Mouse (Mus musculus): ENCODE measurements around the gene Jade3. TPM values are rescaled to one million over a fixed set of nuclear protein-coding genes. Genes with fewer than 3 reads are reported as not detected.
A peak's percentile ranks its signal among the peaks of the same experiment; 100 is the strongest.

Gene Jade3
- total and polyA plus RNA-seq, 2 experiments from 2014 or later, result 2.3 to 4.9 TPM

DNA sequence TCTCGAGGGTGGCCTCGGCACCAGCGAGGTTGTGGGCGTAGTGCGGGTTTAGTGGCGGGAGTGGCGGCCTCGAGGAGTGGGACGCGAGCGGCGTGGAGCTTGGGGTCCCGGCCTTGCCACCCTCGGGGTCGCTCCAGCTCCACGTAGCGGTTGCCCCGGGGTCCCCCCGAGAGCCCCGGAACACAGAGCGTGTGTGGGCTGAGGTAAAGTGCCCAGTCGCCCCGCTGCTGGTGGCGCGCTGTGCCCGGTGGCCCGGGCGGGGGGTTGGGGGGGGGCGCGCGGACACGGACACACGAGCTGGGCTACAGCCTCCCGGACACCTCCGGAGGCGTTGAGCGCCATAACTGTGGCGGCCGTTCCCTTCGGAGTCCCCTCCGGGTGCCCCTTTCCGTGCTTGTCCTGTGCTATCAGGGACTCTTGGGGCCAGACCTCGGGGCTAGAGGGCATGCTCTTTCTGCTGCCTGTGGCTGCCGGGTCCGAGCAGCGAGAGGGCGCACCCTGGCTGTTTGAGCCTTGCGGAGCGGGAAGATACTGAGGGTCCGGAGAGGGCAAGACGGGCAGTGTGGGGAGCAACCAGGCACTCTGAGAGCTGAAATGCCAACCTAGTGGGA, 456 bp downstream of the Jade3 start:
- no peak; the same call in none of the 2 replicates for ATAC-seq
- no peaks in the 10 kb centered on the region for H3K4me1 ChIP-seq (ENCODE audit: insufficient read depth, low read length)
- peak; percentile 21 for DNase-seq (ENCODE audit: low spot score)
- H3K9me3 ChIP-seq (ENCODE audit: low read length), result no peaks in the 10 kb centered on the region
- WGBS, result 29% methylated on average over 41 of the region's 51 CpGs
- peak overlapping the region; percentile 83 for H3K27ac ChIP-seq
- peak overlapping the region; percentile 60 for H3K9ac ChIP-seq (replicated peaks; ENCODE audit: low read length)
- peak; percentile 36; the same call in 1 of the 2 replicates for TF ChIP-seq CTCF (IDR thresholded peaks at IDR 0.05; ENCODE audit: low read depth)
- peak overlapping the region; percentile 63 for H3K4me3 ChIP-seq (ENCODE audit: low read length)
- no peaks in the 10 kb centered on the region for H3K27me3 ChIP-seq (ENCODE audit: insufficient read depth, low read length)
- H3K4me2 ChIP-seq (ENCODE audit: low read depth, low read length), result peak overlapping the region; percentile 56
- no peaks in the 10 kb centered on the region for H3K36me3 ChIP-seq (ENCODE audit: insufficient read depth, low read length)

DNA sequence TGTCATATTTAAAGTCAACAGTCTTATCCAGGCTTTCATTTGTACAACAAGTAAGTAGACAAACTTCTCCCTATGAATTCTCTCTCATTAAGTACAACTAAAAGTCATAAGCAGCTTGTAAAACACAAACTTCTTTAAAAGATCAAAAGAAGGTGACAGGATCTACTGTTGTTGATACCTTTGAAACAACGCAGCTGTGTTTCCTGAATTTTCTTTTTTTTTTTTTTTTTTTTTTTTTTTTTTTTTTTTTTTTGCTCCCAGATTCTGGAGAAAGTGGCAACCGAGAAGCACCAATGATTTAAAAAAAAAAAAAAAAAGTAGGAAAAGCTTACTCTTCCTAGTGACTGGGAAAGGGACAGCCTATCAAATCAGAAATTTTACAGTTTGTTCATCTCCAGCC, 57.7 kb downstream of the Jade3 start:
- WGBS, result 78% methylated on average over 2 of the region's 2 CpGs
- no peak for ATAC-seq

DNA sequence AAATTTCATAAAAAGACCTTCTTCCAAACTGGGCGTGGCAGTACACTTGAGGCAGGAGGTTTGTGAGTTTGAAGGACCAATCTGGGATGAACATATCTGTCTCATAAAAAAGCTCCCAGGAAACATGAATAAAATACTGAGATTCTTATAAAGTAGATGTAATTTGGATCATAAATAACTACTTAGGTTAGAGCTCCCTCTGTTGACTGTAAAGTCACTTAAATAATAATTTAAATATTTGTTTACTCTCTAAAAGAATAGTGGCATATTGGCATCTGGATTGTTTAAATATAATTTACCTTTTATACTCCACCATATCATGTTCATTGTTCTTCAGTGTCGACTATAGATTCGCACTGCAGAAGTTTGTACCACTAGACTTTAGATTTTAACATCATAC, 72.2 kb downstream of the Jade3 start:
- TF ChIP-seq CTCF (IDR thresholded peaks at IDR 0.05; ENCODE audit: low read depth), result 0 out of 2 replicates have a peak, but pooled peaks have one; percentile 4
- Histone ChIP-seq H3K9ac (replicated peaks; ENCODE audit: low read length) (no peak overlapping the region), H3K4me2 (ENCODE audit: low read depth, low read length) (no peak overlapping the region), H3K27me3 (ENCODE audit: insufficient read depth, low read length) (no peaks in the 10 kb centered on the region), H3K4me1 (ENCODE audit: insufficient read depth, low read length) (no peaks in the 10 kb centered on the region), H3K9me3 (ENCODE audit: low read length) (no peaks in the 10 kb centered on the region), H3K36me3 (ENCODE audit: insufficient read depth, low read length) (peaks cover 4% of the 10 kb centered on the region; the same call in 1 of the 2 replicates), H3K4me3 (ENCODE audit: low read length) (no peak overlapping the region), H3K27ac (no peak overlapping the region)
- peak; percentile 8 for DNase-seq (ENCODE audit: low spot score)
- 84% methylated on average over 3 of the region's 3 CpGs for WGBS
- ATAC-seq, result no peak

More for the DNA sequence above, 57.7 kb downstream of the Jade3 start:
- Histone ChIP-seq H3K4me2 (ENCODE audit: low read depth, low read length) (no peak overlapping the region), H3K9ac (replicated peaks; ENCODE audit: low read length) (no peak overlapping the region), H3K36me3 (ENCODE audit: insufficient read depth, low read length) (no peaks in the 10 kb centered on the region), H3K4me3 (ENCODE audit: low read length) (no peak overlapping the region), H3K27ac (no peak overlapping the region), H3K27me3 (ENCODE audit: insufficient read depth, low read length) (no peaks in the 10 kb centered on the region), H3K9me3 (ENCODE audit: low read length) (no peaks in the 10 kb centered on the region), H3K4me1 (ENCODE audit: insufficient read depth, low read length) (no peaks in the 10 kb centered on the region)
- no peak for TF ChIP-seq CTCF (IDR thresholded peaks at IDR 0.05; ENCODE audit: low read depth)
- no peak for DNase-seq (ENCODE audit: low spot score)

DNA sequence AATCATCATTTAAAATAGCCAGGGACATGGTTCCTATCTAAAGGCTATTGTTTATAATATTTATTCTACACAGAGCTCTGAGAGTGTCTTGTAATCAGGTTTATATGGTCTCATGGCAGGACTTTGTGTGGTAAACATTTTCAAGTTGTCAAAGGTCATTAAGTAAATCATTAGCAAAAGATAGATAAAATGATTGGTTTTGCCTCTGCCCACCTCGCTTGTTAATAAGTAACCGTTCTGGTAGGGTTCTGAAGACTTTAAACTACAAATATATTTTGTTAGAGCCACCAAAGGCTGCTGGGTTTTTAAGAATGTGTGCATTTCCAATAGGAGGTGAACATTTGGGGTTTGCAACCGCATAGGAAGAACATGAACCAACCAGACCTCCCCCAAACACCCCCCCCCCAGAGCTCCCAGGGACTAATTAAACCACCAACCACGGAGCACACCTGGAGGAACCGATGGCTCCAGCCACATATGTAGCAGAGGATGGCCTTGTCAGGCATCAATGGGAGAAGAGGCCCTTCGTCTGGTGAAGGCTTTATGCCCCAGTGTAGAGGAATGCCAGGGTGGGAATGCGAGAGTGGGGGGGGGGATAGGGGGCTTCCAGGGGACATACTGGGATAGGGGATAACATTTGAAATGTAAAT, 94.9 kb downstream of the Jade3 start:
- no peak for DNase-seq (ENCODE audit: low spot score)
- Histone ChIP-seq H3K4me2 (ENCODE audit: low read depth, low read length) (no peak overlapping the region), H3K36me3 (ENCODE audit: insufficient read depth, low read length) (no peaks in the 10 kb centered on the region), H3K9me3 (ENCODE audit: low read length) (no peaks in the 10 kb centered on the region), H3K4me1 (ENCODE audit: insufficient read depth, low read length) (no peaks in the 10 kb centered on the region), H3K4me3 (ENCODE audit: low read length) (no peak overlapping the region), H3K9ac (replicated peaks; ENCODE audit: low read length) (no peak overlapping the region), H3K27me3 (ENCODE audit: insufficient read depth, low read length) (no peaks in the 10 kb centered on the region), H3K27ac (no peak overlapping the region)
- 85% methylated on average over 7 of the region's 7 CpGs for WGBS
- no peak for TF ChIP-seq CTCF (IDR thresholded peaks at IDR 0.05; ENCODE audit: low read depth)
- ATAC-seq, result no peak

DNA sequence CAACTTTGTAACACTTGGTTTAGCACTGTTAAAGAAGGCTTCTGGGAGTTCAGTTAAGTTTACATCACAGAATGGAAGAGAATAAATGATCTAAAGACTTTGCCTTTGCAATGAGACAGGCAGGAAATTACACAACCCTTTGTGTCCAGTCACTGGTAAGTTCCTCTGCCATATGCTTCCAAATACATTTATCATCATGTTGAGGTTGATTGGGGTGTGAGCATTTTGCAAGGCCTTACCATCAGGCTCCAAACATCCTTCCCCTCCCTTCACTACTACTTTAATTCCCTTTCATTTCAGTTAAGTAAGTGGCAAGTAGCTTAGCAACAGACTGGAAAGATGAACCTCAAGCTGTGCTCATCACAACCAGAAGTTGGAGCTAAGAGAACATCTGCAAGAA, 96.1 kb downstream of the Jade3 start:
- no peak overlapping the region for H3K4me2 ChIP-seq (ENCODE audit: low read depth, low read length)
- no peaks in the 10 kb centered on the region for H3K4me1 ChIP-seq (ENCODE audit: insufficient read depth, low read length)
- no peak overlapping the region for H3K4me3 ChIP-seq (ENCODE audit: low read length)
- no peak overlapping the region for H3K27ac ChIP-seq
- no peaks in the 10 kb centered on the region for H3K36me3 ChIP-seq (ENCODE audit: insufficient read depth, low read length)
- ATAC-seq (no peak), DNase-seq (ENCODE audit: low spot score) (no peak)
- no peaks in the 10 kb centered on the region for H3K9me3 ChIP-seq (ENCODE audit: low read length)
- no peaks in the 10 kb centered on the region for H3K27me3 ChIP-seq (ENCODE audit: insufficient read depth, low read length)
- TF ChIP-seq CTCF (IDR thresholded peaks at IDR 0.05; ENCODE audit: low read depth), result no peak
- no peak overlapping the region for H3K9ac ChIP-seq (replicated peaks; ENCODE audit: low read length)

DNA sequence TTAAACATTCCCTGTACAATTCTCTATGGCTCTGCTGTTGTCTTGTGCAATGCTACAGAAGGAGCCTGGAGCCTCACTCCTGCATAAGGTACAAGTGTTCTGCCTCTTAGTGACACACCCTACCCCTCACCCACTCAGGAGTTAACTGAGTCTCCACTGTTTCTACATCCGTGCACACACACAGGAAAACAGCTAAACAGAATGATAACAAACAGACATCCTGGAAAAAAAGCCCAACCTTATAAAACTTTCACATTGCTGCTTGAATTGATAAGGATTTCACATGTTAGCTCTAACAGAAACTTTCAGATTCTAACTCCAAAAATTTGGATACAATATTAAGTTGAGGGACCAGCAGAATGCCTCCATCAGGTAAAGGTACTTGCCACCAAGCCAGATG, 107.1 kb downstream of the Jade3 start:
- Histone ChIP-seq H3K27ac (no peak overlapping the region), H3K4me3 (ENCODE audit: low read length) (no peak overlapping the region), H3K27me3 (ENCODE audit: insufficient read depth, low read length) (no peaks in the 10 kb centered on the region), H3K4me2 (ENCODE audit: low read depth, low read length) (no peak overlapping the region), H3K4me1 (ENCODE audit: insufficient read depth, low read length) (no peaks in the 10 kb centered on the region), H3K36me3 (ENCODE audit: insufficient read depth, low read length) (no peaks in the 10 kb centered on the region), H3K9me3 (ENCODE audit: low read length) (no peaks in the 10 kb centered on the region), H3K9ac (replicated peaks; ENCODE audit: low read length) (no peak overlapping the region)
- TF ChIP-seq CTCF (IDR thresholded peaks at IDR 0.05; ENCODE audit: low read depth), result no peak
- WGBS, result 45% methylated on average over 1 of the region's 1 CpGs
- DNase-seq (ENCODE audit: low spot score) (no peak), ATAC-seq (no peak)

DNA sequence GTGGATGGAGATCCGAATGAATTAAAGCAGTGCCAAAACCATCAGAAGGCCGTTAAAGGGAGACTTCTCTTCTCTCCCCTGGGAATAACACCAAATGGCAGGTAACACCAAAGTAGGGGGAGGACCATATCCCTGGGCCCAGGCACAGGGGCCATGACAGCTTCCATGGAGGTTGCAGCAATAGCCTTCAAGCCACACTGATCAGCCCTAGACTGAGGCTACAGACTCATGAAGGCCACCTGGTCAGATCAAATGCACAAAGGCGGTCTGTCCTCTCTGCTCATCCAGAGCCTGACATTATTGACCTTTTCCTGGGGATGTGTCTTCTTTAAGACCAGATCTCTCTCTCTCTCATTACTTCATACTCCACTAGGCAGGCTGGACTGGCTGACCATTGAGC, 118.4 kb downstream of the Jade3 start:
- H3K4me2 ChIP-seq (ENCODE audit: low read depth, low read length), result no peak overlapping the region
- H3K4me3 ChIP-seq (ENCODE audit: low read length), result no peak overlapping the region
- no peaks in the 10 kb centered on the region for H3K36me3 ChIP-seq (ENCODE audit: insufficient read depth, low read length)
- WGBS, result 85% methylated on average over 3 of the region's 3 CpGs
- no peak for TF ChIP-seq CTCF (IDR thresholded peaks at IDR 0.05; ENCODE audit: low read depth)
- no peaks in the 10 kb centered on the region for H3K4me1 ChIP-seq (ENCODE audit: insufficient read depth, low read length)
- no peak for DNase-seq (ENCODE audit: low spot score)
- H3K27me3 ChIP-seq (ENCODE audit: insufficient read depth, low read length), result no peaks in the 10 kb centered on the region
- H3K9ac ChIP-seq (replicated peaks; ENCODE audit: low read length), result no peak overlapping the region
- no peaks in the 10 kb centered on the region for H3K9me3 ChIP-seq (ENCODE audit: low read length)
- no peak overlapping the region for H3K27ac ChIP-seq
- ATAC-seq, result no peak

All from hindbrain, postnatal 0 days (tissue).